Mouse (Mus musculus) limb, embryonic 11.5 days (tissue): ENCODE results near the gene Mpig6b. TPM values are rescaled to one million over a fixed set of nuclear protein-coding genes. Genes with fewer than 3 reads are reported as not detected.
"Not testable (repeated sequence)": the region's sequence is repeated elsewhere in the genome, so short reads cannot be mapped to it uniquely, and the experiment has no call there.

Experiments used
- ATAC-seq: fragments of 200-750 bp; cut with Nextera tagmentation; 2 replicates; pipeline ENCODE4 v1.8.0; 2017; ENCODE audit warnings: low read depth; ENCODE audit not compliant: insufficient number of reproducible peaks, low FRiP score, low TSS enrichment
- DNase-seq: peaks from one replicate; pipeline ENCODE4 v3.0.0-alpha.2; 2015; ENCODE audit warnings: low spot score
- H3K27ac ChIP-seq: fragments of 300-500 bp; sonication (generic); replicated peaks from 2 replicates; pipeline ENCODE4 v1.5.1; 2014; ENCODE audit warnings: low read depth, mild to moderate bottlenecking, low read length
- H3K27me3 ChIP-seq: fragments of 300-500 bp; sonication (generic); 2 replicates; pipeline ENCODE4 v1.6.1; 2014; ENCODE audit warnings: mild to moderate bottlenecking, low read length, mixed read lengths; ENCODE audit not compliant: control insufficient read depth, insufficient read depth
- H3K36me3 ChIP-seq: fragments of 300-500 bp; sonication (generic); 2 replicates; pipeline ENCODE4 v1.6.1; 2014; ENCODE audit warnings: mild to moderate bottlenecking, low read length, moderate library complexity, mixed read lengths; ENCODE audit not compliant: control insufficient read depth, insufficient read depth
- H3K4me1 ChIP-seq: fragments of 300-500 bp; sonication (generic); 2 replicates; pipeline ENCODE4 v1.6.1; 2014; ENCODE audit warnings: low read length, mixed read lengths; ENCODE audit not compliant: control insufficient read depth, insufficient read depth
- H3K4me2 ChIP-seq: fragments of 300-500 bp; sonication (generic); 2 replicates; pipeline ENCODE4 v1.6.1; 2014; ENCODE audit warnings: low read depth, mild to moderate bottlenecking, moderate library complexity; ENCODE audit not compliant: severe bottlenecking
- H3K4me3 ChIP-seq: fragments of 300-500 bp; sonication (generic); 2 replicates; pipeline ENCODE4 v1.5.1; 2014; ENCODE audit warnings: low read depth, low read length
- H3K9ac ChIP-seq: fragments of 300-500 bp; sonication (generic); 2 replicates; pipeline ENCODE4 v1.6.1; 2014; ENCODE audit warnings: mild to moderate bottlenecking, low read length
- H3K9me3 ChIP-seq: fragments of 300-500 bp; sonication (generic); 2 replicates; pipeline ENCODE4 v1.6.1; 2016; ENCODE audit warnings: low read length; ENCODE audit not compliant: control insufficient read depth
- WGBS: fragments of 180-500 bp; shearing (Covaris S2); extraction: QIAGEN DNeasy Blood & Tissue Kit; methylation state at CpG from one replicate; pipeline ENCODE4 v1.1.7; 2014; 5-methylcytosine and 5-hydroxymethylcytosine counted together
- polyA plus RNA-seq: library from polyadenylated mRNA; unstranded; fragments of >200 nt; fragmentation: Nextera tagmentation; extraction: Ambion mirVana; gene quantifications from 2 replicates; pipeline ENCODE4 v1.2.1, GENCODE M21; 2014

Gene Mpig6b
- polyA plus RNA-seq, 1 experiment from 2014 or later: 1.2 TPM

DNA sequence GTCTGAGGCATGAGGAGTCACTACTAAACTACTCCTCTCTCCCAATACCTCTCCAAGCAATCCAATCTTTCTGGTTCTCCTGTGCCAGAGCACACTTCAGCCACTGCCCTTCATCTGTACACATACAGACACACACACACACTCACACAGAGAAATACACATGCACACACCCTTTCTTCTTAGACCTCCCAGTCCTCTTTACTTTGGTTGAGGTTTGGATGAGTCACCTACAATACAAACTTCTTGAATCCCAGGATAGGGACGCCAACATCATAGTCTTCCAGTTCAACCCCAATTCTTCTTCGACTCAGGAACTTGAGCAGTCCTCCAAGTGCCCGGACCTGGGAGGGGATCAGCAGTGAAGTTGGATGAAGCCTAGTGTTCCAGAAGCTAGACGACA lies 22.2 kb downstream of the Mpig6b start:
- H3K9me3 ChIP-seq: no peaks in the 10 kb centered on the region
- 90% methylated on average over 4 of the region's 4 CpGs for WGBS
- peaks cover 11% of the 10 kb centered on the region for H3K4me1 ChIP-seq
- H3K9ac ChIP-seq: no peak overlapping the region
- no peak overlapping the region for H3K27ac ChIP-seq
- H3K4me2 ChIP-seq: no peak overlapping the region
- ATAC-seq: no peak
- no peaks in the 10 kb centered on the region for H3K27me3 ChIP-seq
- H3K36me3 ChIP-seq: no peaks in the 10 kb centered on the region
- DNase-seq: no peak
- no peak overlapping the region for H3K4me3 ChIP-seq

- Histone ChIP-seq H3K27ac (no peak overlapping the region), H3K4me2 (no peak overlapping the region), H3K9ac (no peak overlapping the region), H3K27me3 (no peaks in the 10 kb centered on the region), H3K4me1 (no peaks in the 10 kb centered on the region), H3K9me3 (no peaks in the 10 kb centered on the region), H3K4me3 (no peak overlapping the region), H3K36me3 (no peaks in the 10 kb centered on the region)
- WGBS: 83% methylated on average over 11 of the region's 11 CpGs
- ATAC-seq: no peak
- no peak for DNase-seq
Observed at GRCm38 (mm10) chr17:35039121-35039873, 26.7 kb downstream of the Mpig6b start.

- Histone ChIP-seq H3K4me3 (no peak overlapping the region), H3K27ac (no peak overlapping the region), H3K9ac (no peak overlapping the region), H3K4me2 (no peak overlapping the region), H3K27me3 (no peaks in the 10 kb centered on the region), H3K9me3 (no peaks in the 10 kb centered on the region), H3K36me3 (no peaks in the 10 kb centered on the region), H3K4me1 (no peaks in the 10 kb centered on the region; the same call in 1 of the 2 replicates)
- 77% methylated on average over 6 of the region's 6 CpGs for WGBS
- DNase-seq (no peak), ATAC-seq (no peak)
Observed at GRCm38 (mm10) chr17:35034896-35035295, 31.1 kb downstream of the Mpig6b start.

DNA sequence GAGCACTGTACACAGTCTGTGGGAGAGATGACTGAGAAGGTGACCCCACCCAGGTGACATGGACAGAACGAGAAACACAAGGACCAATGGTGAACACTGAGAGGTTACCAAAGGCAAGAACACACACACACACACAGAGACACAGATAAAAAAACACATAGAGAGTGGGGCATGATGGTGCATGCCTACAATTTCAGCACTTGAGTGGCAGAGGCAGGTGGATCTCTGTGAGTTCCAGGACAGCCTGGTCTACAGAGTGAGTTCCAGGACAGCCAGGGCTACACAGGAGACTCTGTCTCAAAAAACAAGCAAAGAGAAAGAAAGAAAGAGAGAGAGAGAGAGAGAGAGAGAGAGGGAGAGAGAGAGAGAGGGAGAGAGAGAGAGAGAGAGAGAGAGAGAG lies 32.3 kb downstream of the Mpig6b start:
- H3K4me1 ChIP-seq, H3K27me3 ChIP-seq, ATAC-seq, H3K9ac ChIP-seq, H3K9me3 ChIP-seq, H3K36me3 ChIP-seq, DNase-seq, H3K4me3 ChIP-seq, H3K27ac ChIP-seq, H3K4me2 ChIP-seq: not testable (repeated sequence)
- WGBS: 76% methylated on average over 1 of the region's 1 CpGs

DNA sequence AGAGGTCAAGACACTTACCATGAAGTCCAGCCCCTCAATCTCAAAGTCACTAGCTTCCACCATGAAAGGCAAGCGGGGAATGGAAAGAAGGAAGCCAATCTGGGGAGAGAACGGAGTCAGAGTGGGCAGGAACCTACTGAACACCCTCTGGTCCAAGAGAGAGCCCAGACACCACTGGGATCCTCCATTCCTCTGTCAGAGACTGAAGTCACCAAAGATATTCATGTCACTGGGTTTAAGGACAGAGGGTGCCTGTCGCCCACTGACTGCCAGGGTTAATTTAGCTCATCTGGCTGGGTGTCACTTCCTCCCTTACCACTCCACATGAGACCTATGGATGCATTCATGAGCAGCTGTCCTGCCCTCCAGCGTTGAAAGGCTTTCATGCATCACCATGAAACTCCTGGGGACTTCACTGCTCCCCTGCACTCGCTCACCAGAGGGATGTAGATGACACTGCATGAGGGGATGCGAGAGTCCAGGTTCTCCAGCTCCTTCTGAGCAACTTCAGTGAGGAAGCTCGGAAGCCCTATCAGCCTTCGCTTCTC lies 33.6 kb downstream of the Mpig6b start:
- Histone ChIP-seq H3K36me3 (no peaks in the 10 kb centered on the region), H3K27ac (no peak overlapping the region), H3K27me3 (no peaks in the 10 kb centered on the region), H3K4me3 (no peak overlapping the region), H3K4me1 (peaks cover 5% of the 10 kb centered on the region), H3K9me3 (no peaks in the 10 kb centered on the region), H3K9ac (no peak overlapping the region), H3K4me2 (no peak overlapping the region; the same call in 1 of the 2 replicates)
- ATAC-seq (no peak), DNase-seq (no peak)
- WGBS: 73% methylated on average over 8 of the region's 8 CpGs

- Histone ChIP-seq H3K9ac (no peak overlapping the region), H3K36me3 (no peaks in the 10 kb centered on the region), H3K4me1 (peaks cover 8% of the 10 kb centered on the region), H3K27ac (no peak overlapping the region), H3K27me3 (no peaks in the 10 kb centered on the region), H3K9me3 (no peaks in the 10 kb centered on the region), H3K4me3 (no peak overlapping the region), H3K4me2 (no peak overlapping the region)
- ATAC-seq: no peak
- DNase-seq: no peak
- WGBS: 86% methylated on average over 7 of the region's 7 CpGs
Observed at GRCm38 (mm10) chr17:35031880-35032279, 34.1 kb downstream of the Mpig6b start.

- H3K27me3 ChIP-seq: no peaks in the 10 kb centered on the region
- DNase-seq (no peak), ATAC-seq (no peak)
- H3K4me2 ChIP-seq: no peak overlapping the region
- no peaks in the 10 kb centered on the region for H3K9me3 ChIP-seq
- H3K36me3 ChIP-seq: no peaks in the 10 kb centered on the region
- H3K9ac ChIP-seq: no peak overlapping the region
- 88% methylated on average over 11 of the region's 11 CpGs for WGBS
- no peak overlapping the region for H3K27ac ChIP-seq
- H3K4me1 ChIP-seq: peaks cover 8% of the 10 kb centered on the region
- H3K4me3 ChIP-seq: no peak overlapping the region
Observed at GRCm38 (mm10) chr17:35031272-35031671, 34.7 kb downstream of the Mpig6b start.

GRCm38 (mm10) chr17:35029691-35030532 lies 36.1 kb downstream of the Mpig6b start:
- no peak overlapping the region for H3K27ac ChIP-seq
- H3K4me1 ChIP-seq: peaks cover 8% of the 10 kb centered on the region
- ATAC-seq (no peak), DNase-seq (no peak)
- 35% methylated on average over 19 of the region's 19 CpGs for WGBS
- 0 out of 2 replicates have a peak overlapping the region, but pooled peaks have one; percentile 0 for H3K4me2 ChIP-seq
- no peaks in the 10 kb centered on the region for H3K9me3 ChIP-seq
- H3K4me3 ChIP-seq: no peak overlapping the region
- H3K27me3 ChIP-seq: no peaks in the 10 kb centered on the region
- H3K9ac ChIP-seq: no peak overlapping the region
- H3K36me3 ChIP-seq: no peaks in the 10 kb centered on the region
